Mouse (Mus musculus): ENCODE data around the gene Itsn1. TPM values are rescaled to one million over a fixed set of nuclear protein-coding genes. Genes with fewer than 3 reads are reported as not detected.
A peak's percentile ranks its signal among the peaks of the same experiment; 100 is the strongest.

Gene Itsn1
- polyA plus RNA-seq, 1 experiment from 2014 or later: 62.7 TPM

DNA sequence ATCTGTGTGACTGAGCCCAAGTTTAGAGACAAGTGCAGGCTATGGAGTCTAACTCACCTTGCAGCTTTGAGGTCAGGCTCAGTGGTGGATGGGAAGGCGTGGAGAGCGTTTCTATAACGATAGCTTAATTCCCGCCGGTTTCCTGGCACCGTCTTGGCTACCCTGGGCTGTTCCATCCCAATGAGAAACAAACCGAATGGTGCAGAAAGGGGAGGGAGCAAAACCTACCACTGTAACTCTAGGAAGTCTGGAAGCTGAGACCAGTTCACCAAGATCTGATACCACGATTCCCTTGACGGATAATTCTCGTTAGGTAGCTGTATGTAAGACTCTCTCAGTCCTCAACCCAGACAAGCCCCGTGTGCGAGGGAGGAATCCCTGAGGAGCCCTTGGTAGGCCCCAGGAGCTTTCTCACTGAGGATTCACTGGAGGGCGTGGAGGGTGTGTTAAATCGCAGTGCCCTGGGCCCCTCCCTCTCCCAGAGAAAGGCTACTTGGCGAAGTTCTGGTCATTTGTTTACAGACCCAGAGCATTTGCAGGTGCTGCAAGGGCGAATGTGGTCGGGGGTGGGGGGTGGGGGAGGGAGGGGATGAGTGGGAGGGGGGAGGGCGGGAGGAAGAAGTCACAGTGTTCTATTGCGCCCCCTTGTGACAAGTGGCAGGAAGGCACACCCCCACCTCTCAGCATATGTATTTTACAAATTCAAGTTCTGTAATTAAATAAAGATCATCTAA lies 156.5 kb downstream of the Itsn1 start:
- Histone ChIP-seq H3K9ac (replicated peaks) (no peak overlapping the region), H3K9me3 (no peaks in the 10 kb centered on the region), H3K27ac (no peak overlapping the region), H3K27me3 (no peaks in the 10 kb centered on the region), H3K36me3 (peaks cover 45% of the 10 kb centered on the region), H3K4me2 (replicated peaks) (0 out of 2 replicates have a peak overlapping the region, but pooled peaks have one; percentile 26), H3K4me3 (replicated peaks) (no peak overlapping the region), H3K4me1 (replicated peaks) (peaks cover 10% of the 10 kb centered on the region)
- peak; percentile 66 for ATAC-seq
- WGBS: 6% methylated on average over 18 of the region's 19 CpGs

DNA sequence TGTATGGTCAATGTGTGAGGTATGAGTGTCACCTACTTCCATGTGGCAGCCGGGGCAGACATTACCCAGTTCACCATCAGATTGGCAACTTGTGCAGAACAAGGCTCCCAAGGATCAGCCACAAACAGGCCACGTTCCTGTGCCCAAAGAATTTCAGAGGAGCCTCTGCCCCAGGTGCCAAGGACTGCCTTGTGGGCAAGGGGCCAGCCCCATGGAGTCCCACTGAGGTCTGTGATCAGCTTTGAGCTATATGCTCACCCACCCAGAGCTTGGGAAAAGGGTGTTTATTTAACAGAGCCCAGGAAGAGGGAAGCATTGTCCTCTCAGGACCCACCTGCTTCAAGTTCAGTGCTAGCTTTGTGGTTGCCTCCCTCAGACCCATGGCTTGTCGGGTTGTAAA lies 159.3 kb downstream of the Itsn1 start:
- Histone ChIP-seq H3K4me1 (replicated peaks) (peaks cover 10% of the 10 kb centered on the region), H3K9me3 (no peaks in the 10 kb centered on the region), H3K27me3 (no peaks in the 10 kb centered on the region), H3K36me3 (peaks cover 43% of the 10 kb centered on the region), H3K27ac (no peak overlapping the region), H3K4me2 (replicated peaks) (no peak overlapping the region), H3K4me3 (replicated peaks) (no peak overlapping the region), H3K9ac (replicated peaks) (no peak overlapping the region)
- WGBS: 86% methylated on average over 3 of the region's 3 CpGs
- ATAC-seq: no peak

DNA sequence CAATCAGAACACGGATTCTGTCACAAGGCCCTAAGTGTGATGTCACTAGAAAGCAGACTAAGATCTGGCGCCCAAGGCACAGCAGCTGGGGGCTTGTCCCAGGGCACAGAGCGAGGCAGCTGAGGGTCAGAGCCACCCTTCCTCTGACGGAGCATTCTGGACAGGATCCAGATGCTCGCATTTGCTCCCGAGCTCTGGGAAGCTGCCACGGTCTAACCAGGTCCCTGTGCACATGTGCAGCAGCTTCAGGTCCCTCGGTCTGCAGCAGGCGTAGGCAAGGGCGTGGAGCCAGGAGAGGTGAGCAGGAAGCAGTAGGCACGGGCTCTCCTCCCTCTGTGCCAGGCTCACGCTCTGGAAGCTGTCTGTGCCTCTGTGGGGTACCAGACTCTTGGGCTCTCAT lies 160.8 kb downstream of the Itsn1 start:
- H3K27ac ChIP-seq: no peak overlapping the region

DNA sequence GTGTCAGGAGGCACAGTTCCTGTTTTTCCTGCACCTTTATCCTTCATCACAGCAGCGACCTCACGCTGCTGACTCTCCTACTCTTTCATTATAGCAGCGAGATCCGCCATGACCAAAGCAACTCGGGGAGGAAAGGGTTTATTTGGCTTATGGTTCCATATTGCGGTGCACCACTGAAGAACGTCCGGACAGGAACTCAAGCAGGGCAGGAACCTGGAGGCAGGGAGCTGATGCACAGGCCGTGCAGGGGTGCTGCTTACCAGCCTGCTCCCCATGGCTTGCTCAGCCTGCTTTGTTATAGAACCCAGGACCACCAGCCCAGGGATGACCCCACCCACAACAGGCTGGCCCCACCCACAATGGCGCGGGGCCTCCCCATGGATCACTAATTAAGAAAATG lies 162.1 kb downstream of the Itsn1 start:
- H3K9me3 ChIP-seq: no peaks in the 10 kb centered on the region
- no peak overlapping the region for H3K4me3 ChIP-seq (replicated peaks)
- no peaks in the 10 kb centered on the region for H3K4me1 ChIP-seq (replicated peaks)
- peaks cover 59% of the 10 kb centered on the region for H3K36me3 ChIP-seq
- no peak overlapping the region for H3K27ac ChIP-seq
- no peak overlapping the region for H3K9ac ChIP-seq (replicated peaks)
- no peak for ATAC-seq
- WGBS: 90% methylated on average over 11 of the region's 11 CpGs
- no peak overlapping the region for H3K4me2 ChIP-seq (replicated peaks)
- H3K27me3 ChIP-seq: no peaks in the 10 kb centered on the region

More for the DNA sequence above, 160.8 kb downstream of the Itsn1 start:
- Histone ChIP-seq H3K4me3 (replicated peaks) (no peak overlapping the region), H3K9me3 (no peaks in the 10 kb centered on the region), H3K27me3 (no peaks in the 10 kb centered on the region), H3K4me1 (replicated peaks) (peaks cover 9% of the 10 kb centered on the region), H3K36me3 (peaks cover 57% of the 10 kb centered on the region), H3K9ac (replicated peaks) (no peak overlapping the region), H3K4me2 (replicated peaks) (no peak overlapping the region)
- WGBS: 81% methylated on average over 12 of the region's 12 CpGs
- no peak for ATAC-seq

DNA sequence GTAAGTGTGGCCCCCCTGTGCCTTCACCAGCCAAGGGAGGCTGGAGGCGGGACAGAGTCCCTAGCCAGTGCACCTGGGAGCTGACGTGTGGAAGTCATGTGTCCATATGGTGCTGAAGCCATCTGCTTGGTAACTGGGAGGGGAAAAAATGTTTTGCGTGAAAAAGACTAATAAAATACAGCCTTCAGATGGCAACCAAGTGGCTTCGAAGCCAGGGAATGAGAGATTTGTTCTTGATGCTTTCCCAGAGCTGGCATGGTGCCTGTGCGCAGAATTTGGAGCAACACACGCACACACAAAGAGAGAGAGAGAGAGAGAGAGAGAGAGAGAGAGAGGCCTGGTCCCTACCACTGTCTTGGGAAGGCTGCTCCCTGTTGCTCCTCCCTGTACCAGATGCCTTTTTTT lies 167.3 kb downstream of the Itsn1 start:
- peaks cover 9% of the 10 kb centered on the region; the same call in 1 of the 2 replicates for H3K4me1 ChIP-seq (replicated peaks)
- H3K27me3 ChIP-seq: no peaks in the 10 kb centered on the region
- H3K36me3 ChIP-seq: peaks cover 59% of the 10 kb centered on the region
- WGBS: 73% methylated on average over 6 of the region's 6 CpGs
- H3K27ac ChIP-seq: no peak overlapping the region
- no peak overlapping the region for H3K4me2 ChIP-seq (replicated peaks)
- ATAC-seq: no peak
- no peak overlapping the region for H3K4me3 ChIP-seq (replicated peaks)
- no peaks in the 10 kb centered on the region for H3K9me3 ChIP-seq
- no peak overlapping the region for H3K9ac ChIP-seq (replicated peaks)

DNA sequence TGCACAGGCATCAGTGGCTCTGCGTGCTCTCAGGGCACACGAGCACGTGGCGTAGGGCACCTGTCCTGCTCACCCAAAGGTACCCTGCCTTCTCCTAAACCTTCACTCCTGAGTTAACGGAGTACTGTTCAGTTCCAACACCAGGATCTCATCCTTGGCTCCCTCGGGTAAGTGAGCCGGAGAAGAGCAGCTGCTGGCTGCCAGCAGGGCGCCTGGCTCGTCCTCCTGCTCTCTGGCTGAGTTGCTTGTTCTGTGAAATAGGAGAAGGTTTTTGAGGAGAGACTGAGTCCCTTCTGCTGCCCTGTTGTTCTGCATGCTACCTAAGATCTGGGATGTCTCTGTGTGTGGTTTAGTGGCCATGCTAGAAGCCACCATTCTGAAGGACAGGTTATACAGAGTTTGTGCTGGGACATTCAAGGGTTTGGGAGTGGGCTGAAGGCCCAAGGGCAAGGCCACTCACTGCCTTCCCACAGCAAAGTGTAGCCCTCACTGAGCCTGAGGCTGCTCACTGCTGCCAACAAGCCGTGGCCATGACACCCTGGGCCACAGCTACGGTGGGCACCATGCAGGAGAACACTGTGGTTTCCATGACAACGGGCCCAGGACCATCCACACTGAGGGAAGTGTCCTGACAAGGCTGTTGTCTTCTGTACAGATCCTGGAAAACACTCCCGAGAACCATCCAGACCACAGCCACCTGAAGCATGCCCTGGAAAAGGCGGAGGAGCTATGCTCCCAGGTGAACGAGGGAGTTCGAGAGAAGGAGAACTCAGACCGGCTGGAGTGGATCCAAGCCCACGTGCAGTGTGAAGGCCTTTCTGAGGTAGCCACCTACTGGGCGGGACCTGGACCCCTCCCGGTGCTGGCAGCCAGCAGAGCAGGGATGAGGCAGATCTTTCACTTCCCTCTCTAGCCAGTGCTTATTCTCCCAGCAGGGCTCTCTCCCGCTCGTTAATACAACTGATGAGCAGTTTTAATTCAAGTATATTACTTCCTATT lies 170.1 kb downstream of the Itsn1 start:
- no peaks in the 10 kb centered on the region for H3K9me3 ChIP-seq
- H3K4me3 ChIP-seq (replicated peaks): no peak overlapping the region
- peak; percentile 34; the same call in 1 of the 2 replicates for ATAC-seq
- H3K9ac ChIP-seq (replicated peaks): 0 out of 2 replicates have a peak overlapping the region, but pooled peaks have one; percentile 6
- H3K4me2 ChIP-seq (replicated peaks): no peak overlapping the region
- no peak overlapping the region for H3K27ac ChIP-seq
- peaks cover 67% of the 10 kb centered on the region for H3K36me3 ChIP-seq
- H3K27me3 ChIP-seq: no peaks in the 10 kb centered on the region
- WGBS: 64% methylated on average over 22 of the region's 22 CpGs
- peaks cover 9% of the 10 kb centered on the region; the same call in 1 of the 2 replicates for H3K4me1 ChIP-seq (replicated peaks)

DNA sequence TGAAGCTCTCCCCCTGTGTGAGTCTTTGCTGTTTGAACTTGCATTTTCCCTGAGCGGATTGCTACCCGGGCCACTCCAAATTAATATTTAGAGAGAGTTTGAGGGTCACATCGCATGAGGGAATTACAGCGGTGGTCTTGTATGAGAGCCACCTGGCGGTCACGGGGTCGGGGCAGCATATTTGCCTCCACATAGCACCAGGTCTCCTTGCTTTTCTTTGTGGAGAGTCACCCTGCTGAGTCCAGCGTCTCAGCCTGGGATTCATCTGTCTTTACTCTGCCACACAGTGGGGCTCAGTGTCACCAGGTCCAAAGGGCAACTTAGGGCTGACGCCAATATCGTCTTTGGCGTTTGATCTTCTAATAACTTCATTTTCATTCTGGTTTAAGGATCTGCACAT lies 171.2 kb downstream of the Itsn1 start:
- H3K9me3 ChIP-seq: no peaks in the 10 kb centered on the region
- 45% methylated on average over 11 of the region's 11 CpGs for WGBS
- peaks cover 9% of the 10 kb centered on the region; the same call in 1 of the 2 replicates for H3K4me1 ChIP-seq (replicated peaks)
- H3K9ac ChIP-seq (replicated peaks): no peak overlapping the region
- no peak overlapping the region for H3K4me2 ChIP-seq (replicated peaks)
- no peak for ATAC-seq
- peaks cover 65% of the 10 kb centered on the region for H3K36me3 ChIP-seq
- H3K4me3 ChIP-seq (replicated peaks): no peak overlapping the region
- no peaks in the 10 kb centered on the region for H3K27me3 ChIP-seq
- no peak overlapping the region for H3K27ac ChIP-seq

DNA sequence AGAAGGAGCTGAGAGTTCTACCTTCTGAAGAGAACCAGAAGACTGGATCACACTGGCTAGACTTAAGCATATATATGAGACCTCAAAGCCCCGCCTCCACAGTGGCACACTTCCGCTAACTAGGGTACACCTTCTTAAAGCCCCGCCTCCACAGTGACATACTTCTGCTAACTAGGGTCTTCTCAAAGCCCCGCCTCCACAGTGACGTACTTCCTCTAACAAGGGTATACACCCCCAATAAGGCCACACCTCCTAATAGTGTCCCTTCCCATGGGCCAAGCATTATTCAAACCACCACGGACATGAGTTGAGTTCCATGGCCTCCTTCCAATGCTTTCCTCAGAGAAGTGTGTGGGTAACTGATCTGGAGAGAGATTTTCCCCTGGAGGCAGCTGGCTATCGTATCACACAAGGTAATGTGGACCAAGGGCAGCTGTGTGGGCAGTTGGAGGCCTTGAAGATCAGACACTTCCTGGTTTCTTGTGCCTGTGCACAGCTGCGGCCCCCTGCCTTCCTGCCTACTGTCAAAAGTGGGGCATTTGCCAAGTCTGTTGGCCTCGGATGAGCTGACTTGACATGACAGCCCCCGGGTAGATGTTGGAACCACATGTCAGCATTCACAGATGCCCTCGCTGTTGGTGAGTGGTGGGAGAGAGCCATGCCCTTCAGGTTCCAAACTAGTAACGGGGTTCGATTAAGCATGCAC lies 174.9 kb downstream of the Itsn1 start:
- H3K27me3 ChIP-seq: no peaks in the 10 kb centered on the region
- 90% methylated on average over 13 of the region's 13 CpGs for WGBS
- no peaks in the 10 kb centered on the region for H3K9me3 ChIP-seq
- no peak overlapping the region for H3K27ac ChIP-seq
- no peak overlapping the region for H3K4me2 ChIP-seq (replicated peaks)
- no peak for ATAC-seq
- H3K9ac ChIP-seq (replicated peaks): no peak overlapping the region
- H3K36me3 ChIP-seq: peaks cover 59% of the 10 kb centered on the region
- H3K4me1 ChIP-seq (replicated peaks): peaks cover 6% of the 10 kb centered on the region; the same call in 1 of the 2 replicates
- H3K4me3 ChIP-seq (replicated peaks): no peak overlapping the region

DNA sequence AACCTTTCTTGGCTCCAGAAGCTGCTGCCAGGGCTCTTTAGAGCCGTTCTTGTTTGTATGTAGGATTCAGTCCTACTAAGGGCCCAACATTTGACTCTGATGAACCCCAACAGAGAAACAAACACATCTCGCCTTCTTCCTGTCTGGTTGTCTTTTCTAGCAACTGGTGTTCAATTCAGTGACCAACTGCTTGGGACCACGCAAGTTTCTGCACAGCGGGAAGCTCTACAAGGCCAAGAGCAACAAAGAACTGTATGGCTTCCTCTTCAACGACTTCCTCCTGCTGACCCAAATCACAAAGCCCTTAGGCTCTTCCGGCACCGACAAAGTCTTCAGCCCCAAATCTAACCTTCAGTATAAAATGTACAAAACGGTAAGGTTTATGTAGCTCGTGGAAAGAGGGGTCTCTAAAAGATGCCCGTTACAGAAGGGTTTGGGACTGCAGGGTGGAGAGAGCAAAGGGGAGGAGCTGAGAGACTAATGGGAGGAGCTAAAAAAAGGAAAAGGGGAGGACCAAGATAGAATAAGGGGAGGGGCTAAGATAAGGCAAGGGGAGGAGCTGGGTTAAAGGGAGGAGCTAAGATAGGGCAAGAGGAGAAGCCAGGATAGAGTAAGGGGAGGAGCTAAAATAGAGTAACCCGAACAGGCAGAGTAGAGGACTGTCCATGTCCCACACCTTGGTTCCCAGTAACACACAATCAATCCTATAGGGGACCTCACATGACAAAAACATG lies 176.2 kb downstream of the Itsn1 start:
- no peaks in the 10 kb centered on the region for H3K9me3 ChIP-seq
- no peaks in the 10 kb centered on the region for H3K4me1 ChIP-seq (replicated peaks)
- H3K27me3 ChIP-seq: no peaks in the 10 kb centered on the region
- H3K9ac ChIP-seq (replicated peaks): no peak overlapping the region
- peaks cover 66% of the 10 kb centered on the region for H3K36me3 ChIP-seq
- WGBS: 88% methylated on average over 11 of the region's 11 CpGs
- H3K27ac ChIP-seq: no peak overlapping the region
- H3K4me3 ChIP-seq (replicated peaks): no peak overlapping the region
- ATAC-seq: no peak
- H3K4me2 ChIP-seq (replicated peaks): no peak overlapping the region

DNA sequence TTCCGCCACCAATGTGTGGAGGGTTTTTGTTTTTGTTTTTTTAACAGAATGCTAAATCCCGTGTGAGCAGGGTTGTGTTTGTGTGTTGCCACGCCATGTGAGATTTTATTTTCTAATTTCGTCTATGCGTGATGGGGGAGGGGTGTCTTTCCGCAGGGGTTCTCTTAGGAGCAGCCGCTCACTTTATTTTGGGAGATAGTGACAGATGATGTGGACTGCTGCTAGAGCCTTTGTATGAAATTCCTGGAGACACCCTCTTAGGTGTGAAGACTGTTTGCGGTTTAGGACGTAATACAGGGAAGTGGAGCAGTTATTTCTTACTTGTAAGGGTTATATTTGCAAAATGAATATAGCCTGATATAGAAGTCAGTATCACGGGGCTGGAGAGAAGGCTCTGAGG lies 176.9 kb downstream of the Itsn1 start:
- WGBS: 91% methylated on average over 10 of the region's 10 CpGs
- no peak overlapping the region for H3K9ac ChIP-seq (replicated peaks)
- no peaks in the 10 kb centered on the region for H3K27me3 ChIP-seq
- no peak for ATAC-seq
- peaks cover 68% of the 10 kb centered on the region for H3K36me3 ChIP-seq
- no peaks in the 10 kb centered on the region for H3K9me3 ChIP-seq
- no peak overlapping the region for H3K27ac ChIP-seq
- no peak overlapping the region for H3K4me3 ChIP-seq (replicated peaks)
- H3K4me2 ChIP-seq (replicated peaks): no peak overlapping the region
- H3K4me1 ChIP-seq (replicated peaks): no peaks in the 10 kb centered on the region

DNA sequence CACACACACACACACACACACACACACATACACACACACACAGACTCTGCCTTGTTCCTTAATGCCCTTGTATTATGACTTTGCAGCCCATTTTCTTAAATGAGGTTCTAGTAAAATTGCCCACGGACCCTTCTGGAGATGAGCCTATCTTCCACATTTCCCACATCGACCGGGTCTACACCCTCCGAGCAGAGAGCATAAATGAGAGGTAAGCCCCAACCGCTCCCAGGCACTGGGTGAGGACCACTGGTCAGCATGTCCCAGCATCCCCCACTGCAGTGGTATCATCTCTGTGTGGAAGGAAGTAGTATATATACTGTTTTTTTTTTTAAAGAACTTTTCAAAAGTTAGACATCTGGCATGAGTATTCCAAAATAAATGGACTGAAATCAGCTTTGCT lies 177.6 kb downstream of the Itsn1 start:
- no peak overlapping the region for H3K27ac ChIP-seq
- no peak for ATAC-seq
- no peaks in the 10 kb centered on the region for H3K4me1 ChIP-seq (replicated peaks)
- H3K4me2 ChIP-seq (replicated peaks): no peak overlapping the region
- H3K4me3 ChIP-seq (replicated peaks): no peak overlapping the region
- 89% methylated on average over 5 of the region's 5 CpGs for WGBS
- H3K27me3 ChIP-seq: no peaks in the 10 kb centered on the region
- no peaks in the 10 kb centered on the region for H3K9me3 ChIP-seq
- peaks cover 64% of the 10 kb centered on the region for H3K36me3 ChIP-seq
- no peak overlapping the region for H3K9ac ChIP-seq (replicated peaks)
